Mouse (Mus musculus) liver, embryonic 14.5 days (tissue): ENCODE results near the gene Bcap31.

Experiments
- CTCF ChIP-seq: IDR thresholded peaks from 2 replicates; pipeline ENCODE4 v1.5.1; 2016; ENCODE audit warnings: antibody characterized with exemption, low read depth, control low read depth
- EP300 ChIP-seq: IDR thresholded peaks from 2 replicates; pipeline ENCODE4 v1.6.1; 2016; ENCODE audit warnings: antibody characterized with exemption, low read depth

- TF ChIP-seq CTCF, result no peak
- TF ChIP-seq EP300, result no peak
These were observed 76.0 kb downstream of the Bcap31 start for GRCm38 (mm10) chrX:73639901-73640469.
